Mouse (Mus musculus): Measurements from ENCODE around the gene Add3.
A peak's percentile ranks its signal among the peaks of the same experiment; 100 is the strongest.

Gene Add3

GRCm38 (mm10) chr19:53233586-53233985, 93.3 kb downstream of the Add3 start:
- no peak for DNase-seq (ENCODE audit: low spot score)

GRCm38 (mm10) chr19:53241806-53242205, 101.6 kb downstream of the Add3 start:
- no peak for DNase-seq (ENCODE audit: low spot score)

- DNase-seq (ENCODE audit: low spot score) = no peak
Measured at GRCm38 (mm10) chr19:53243956-53244355, 103.7 kb downstream of the Add3 start.

GRCm38 (mm10) chr19:53247558-53247957, 107.3 kb downstream of the Add3 start:
- no peak for DNase-seq (ENCODE audit: low spot score)

- peak; percentile 88 for DNase-seq (ENCODE audit: low spot score)
Measured at GRCm38 (mm10) chr19:53248023-53248494, 107.8 kb downstream of the Add3 start.

GRCm38 (mm10) chr19:53251015-53251414, 110.8 kb downstream of the Add3 start:
- no peak for DNase-seq (ENCODE audit: low spot score)

GRCm38 (mm10) chr19:53251656-53252055, 111.4 kb downstream of the Add3 start:
- DNase-seq (ENCODE audit: low spot score) = no peak

GRCm38 (mm10) chr19:53252111-53253028, 112.1 kb downstream of the Add3 start:
- DNase-seq (ENCODE audit: low spot score) = no peak

GRCm38 (mm10) chr19:53256361-53256760, 116.1 kb downstream of the Add3 start:
- DNase-seq (ENCODE audit: low spot score) = no peak

- DNase-seq (ENCODE audit: low spot score) = no peak
Measured at GRCm38 (mm10) chr19:53256991-53257594, 116.8 kb downstream of the Add3 start.

- DNase-seq (ENCODE audit: low spot score) = no peak
Measured at GRCm38 (mm10) chr19:53257631-53258560, 117.7 kb downstream of the Add3 start.

GRCm38 (mm10) chr19:53258740-53259506, 118.7 kb downstream of the Add3 start:
- no peak for DNase-seq (ENCODE audit: low spot score)

- DNase-seq (ENCODE audit: low spot score) = no peak
Measured at GRCm38 (mm10) chr19:53259541-53259940, 119.3 kb downstream of the Add3 start.

GRCm38 (mm10) chr19:53260261-53260660, 120.0 kb downstream of the Add3 start:
- DNase-seq (ENCODE audit: low spot score) = no peak

GRCm38 (mm10) chr19:53260828-53261227, 120.6 kb downstream of the Add3 start:
- DNase-seq (ENCODE audit: low spot score) = no peak

- DNase-seq (ENCODE audit: low spot score) = no peak
Measured at GRCm38 (mm10) chr19:53262061-53262460, 121.8 kb downstream of the Add3 start.

GRCm38 (mm10) chr19:53263859-53264733, 123.9 kb downstream of the Add3 start:
- DNase-seq (ENCODE audit: low spot score) = peak; percentile 30

GRCm38 (mm10) chr19:53264821-53265727, 124.8 kb downstream of the Add3 start:
- no peak for DNase-seq (ENCODE audit: low spot score)

GRCm38 (mm10) chr19:53267305-53267704, 127.1 kb downstream of the Add3 start:
- DNase-seq (ENCODE audit: low spot score) = no peak

Data from embryo, embryonic 10.5 days (tissue).